Comparison of ENCODE assay signal across 10 mouse cellular contexts in genomic region chr9:40744233-40744632, GRCm38 (mm10). TPM values are rescaled to one million over a fixed set of nuclear protein-coding genes. Genes with fewer than 3 reads are reported as not detected.
DNase-seq lines count a peak whose midpoint lies in the region; ATAC-seq and TF ChIP-seq lines count a peak whose summit lies in the region.
"Had no signal": no experiment of that assay in that cellular context is flagged by ENCODE, and none has a peak within 500 bp of the region (broad histone marks: within the 10 kb centered on the region; RNA-seq: fewer than 3 reads in every experiment).

No protein-coding gene starts in this region.

- 42% methylated on average over 3 of the region's 3 CpGs for WGBS in kidney, adult 2 months
- WGBS in hindbrain, postnatal 0 days: 37% methylated on average over 3 of the region's 3 CpGs
- 11% methylated on average over 3 of the region's 3 CpGs for whole genome bisulfite sequencing in macrophage (ENCODE audit: missing documents)
- WGBS in forebrain, postnatal 0 days: 58% methylated on average over 3 of the region's 3 CpGs

- H3K4me3 ChIP-seq in kidney, adult 2 months (ENCODE audit: insufficient read depth, low read depth, low read length): no peak overlapping the region
- H3K4me3 ChIP-seq in hindbrain, postnatal 0 days (ENCODE audit: low read length): no peak overlapping the region
- H3K4me3 ChIP-seq in macrophage (ENCODE audit: inconsistent target): no peak overlapping the region
- H3K4me3 ChIP-seq in forebrain, postnatal 0 days (ENCODE audit: low read depth, low read length): no peak overlapping the region
- H3K4me3 ChIP-seq: heart, embryonic 10.5 days had no signal

- H3K27ac ChIP-seq in kidney, adult 2 months (ENCODE audit: insufficient read depth, low read depth, low read length): no peak overlapping the region
- H3K27ac ChIP-seq in hindbrain, postnatal 0 days: 0 out of 2 replicates have a peak overlapping the region, but pooled peaks have one; percentile 36
- peak overlapping the region; percentile 96 for H3K27ac ChIP-seq in macrophage
- H3K27ac ChIP-seq in forebrain, postnatal 0 days (ENCODE audit: low read depth, low read length): no peak overlapping the region; the same call in 1 of the 2 replicates
- H3K27ac ChIP-seq: heart, embryonic 10.5 days had no signal

- no peaks in the 10 kb centered on the region for H3K27me3 ChIP-seq in kidney, adult 2 months (replicated peaks; ENCODE audit: control insufficient read depth, insufficient read depth, low read length)
- no peaks in the 10 kb centered on the region for H3K27me3 ChIP-seq in hindbrain, postnatal 0 days (ENCODE audit: insufficient read depth, low read length)
- H3K27me3 ChIP-seq in forebrain, postnatal 0 days (ENCODE audit: insufficient read depth, low read length): no peaks in the 10 kb centered on the region

- TF ChIP-seq POLR2A in kidney, adult 2 months (IDR thresholded peaks at IDR 0.05; ENCODE audit: low read depth, low read length): no peak

- H3K9me3 ChIP-seq in hindbrain, postnatal 0 days (ENCODE audit: low read length): no peaks in the 10 kb centered on the region
- H3K9me3 ChIP-seq in forebrain, postnatal 0 days (ENCODE audit: low read length): no peaks in the 10 kb centered on the region
- H3K9me3 ChIP-seq: heart, embryonic 10.5 days had no signal

- no peak overlapping the region for H3K9ac ChIP-seq in hindbrain, postnatal 0 days (replicated peaks; ENCODE audit: low read length)
- no peak overlapping the region for H3K9ac ChIP-seq in forebrain, postnatal 0 days

- ATAC-seq in hindbrain, postnatal 0 days: 0 out of 2 replicates have a peak, but pooled peaks have one; percentile 43
- no peak for ATAC-seq in forebrain, postnatal 0 days

- no peak overlapping the region for H3K4me2 ChIP-seq in hindbrain, postnatal 0 days (ENCODE audit: low read depth, low read length)
- no peak overlapping the region for H3K4me2 ChIP-seq in forebrain, postnatal 0 days (ENCODE audit: low read depth)

- H3K4me1 ChIP-seq in kidney, adult 2 months (ENCODE audit: control insufficient read depth, insufficient read depth, low read length): no peaks in the 10 kb centered on the region
- H3K4me1 ChIP-seq in hindbrain, postnatal 0 days (ENCODE audit: insufficient read depth, low read length): no peaks in the 10 kb centered on the region
- peaks cover 5% of the 10 kb centered on the region; the same call in 1 of the 2 replicates for H3K4me1 ChIP-seq in forebrain, postnatal 0 days (ENCODE audit: insufficient read depth)

- no peak for TF ChIP-seq CTCF in kidney, adult 2 months (conservative IDR thresholded peaks at IDR 0.05; ENCODE audit: insufficient read depth, insufficient read length, low read depth, low read length)
- TF ChIP-seq CTCF in hindbrain, postnatal 0 days (IDR thresholded peaks at IDR 0.05; ENCODE audit: low read depth): no peak
- no peak for TF ChIP-seq CTCF in forebrain, postnatal 0 days (IDR thresholded peaks at IDR 0.05; ENCODE audit: low read depth)

- H3K36me3 ChIP-seq in kidney, adult 2 months (ENCODE audit: control insufficient read depth, insufficient read depth, low read length): no peaks in the 10 kb centered on the region
- H3K36me3 ChIP-seq in hindbrain, postnatal 0 days (ENCODE audit: insufficient read depth, low read length): no peaks in the 10 kb centered on the region
- H3K36me3 ChIP-seq in macrophage (ENCODE audit: inconsistent target): no peaks in the 10 kb centered on the region
- H3K36me3 ChIP-seq in forebrain, postnatal 0 days (ENCODE audit: insufficient read depth): no peaks in the 10 kb centered on the region
- H3K36me3 ChIP-seq: heart, embryonic 10.5 days had no signal

- peak; percentile 25 for DNase-seq in kidney, adult 2 months
- no peak for DNase-seq in kidney, adult 9 months
- DNase-seq in T-cell, adult 2 months (ENCODE audit: low spot score): peak; percentile 23
- DNase-seq in hindbrain, postnatal 0 days (ENCODE audit: low spot score): no peak
- no peak for DNase-seq in forebrain, postnatal 0 days
- DNase-seq in ovary, adult 18-20 months (ENCODE audit: low spot score): no peak
- DNase-seq in frontal cortex, postnatal 10 days (ENCODE audit: low spot score in 2 of 2): no peak

- no peaks in the 10 kb centered on the region for H3K79me2 ChIP-seq in macrophage (ENCODE audit: inconsistent target)

RNA-seq across cellular contexts. Expression of gene Hspa8, which starts 56.6 kb away (rescaled TPM):
- polyA plus RNA-seq in kidney, adult 2 months (2012; rRNA removed): 3,384 and 3,621 TPM in 2 replicates
- total RNA-seq in hindbrain, postnatal 0 days (2014; rRNA removed): 3,796 and 3,887 TPM in 2 replicates
- 2,316 and 2,371 TPM in 2 replicates for polyA plus RNA-seq in hindbrain, postnatal 0 days (2015; fragmentation: Nextera tagmentation; extraction: Ambion mirVana)
- 100 to 1,000 TPM; 183 to 800 (median 346) TPM for total RNA-seq in macrophage (2018; cell fraction: chromatin; rRNA removed)
- total RNA-seq in macrophage (2018; cell fraction: cytosol; rRNA removed): 1,000 to 10,000 TPM; 1,453 to 2,341 (median 1,907) TPM
- 1,000 to 10,000 TPM in 10 of 26 experiments, 100 to 1,000 TPM in 16; 433 to 1,679 (median 948) TPM for total RNA-seq in macrophage (2018; cell fraction: nucleus; rRNA removed)
- 1,550 to 2,580 TPM (median 2,450 TPM) in 3 replicates for polyA plus RNA-seq in macrophage (2018)
- total RNA-seq in forebrain, postnatal 0 days (2014; rRNA removed): 3,364 and 4,241 TPM in 2 replicates
- polyA plus RNA-seq in forebrain, postnatal 0 days (2015; fragmentation: Nextera tagmentation; extraction: Ambion mirVana): 2,287 and 2,372 TPM in 2 replicates

RNA-seq across cellular contexts. Expression of gene Clmp, which starts 58.5 kb away (rescaled TPM):
- polyA plus RNA-seq in kidney, adult 2 months (2012; rRNA removed): 4.5 and 5.1 TPM in 2 replicates
- total RNA-seq in hindbrain, postnatal 0 days (2014; rRNA removed): 66.0 and 79.5 TPM in 2 replicates
- polyA plus RNA-seq in hindbrain, postnatal 0 days (2015; fragmentation: Nextera tagmentation; extraction: Ambion mirVana): 42.3 and 43.3 TPM in 2 replicates
- 1 to 10 TPM in 5 of 26 experiments, under 1 TPM in 14, not detected in 7; 0.13 to 4.9 (median 0.58) TPM for total RNA-seq in macrophage (2018; cell fraction: chromatin; rRNA removed)
- under 1 TPM; 0.14 to 0.91 (median 0.32) TPM for total RNA-seq in macrophage (2018; cell fraction: cytosol; rRNA removed)
- total RNA-seq in macrophage (2018; cell fraction: nucleus; rRNA removed): 1 to 10 TPM in 6 of 26 experiments, under 1 TPM in 20; 0.13 to 5.6 (median 0.66) TPM
- polyA plus RNA-seq in macrophage (2018): 0.20 to 0.57 TPM (median 0.23 TPM) in 3 replicates
- total RNA-seq in forebrain, postnatal 0 days (2014; rRNA removed): 68.5 and 75.4 TPM in 2 replicates
- 49.4 and 53.5 TPM in 2 replicates for polyA plus RNA-seq in forebrain, postnatal 0 days (2015; fragmentation: Nextera tagmentation; extraction: Ambion mirVana)
- total RNA-seq: MEL had no signal

Comparison
In these comparisons a context has a peak if more than half of its experiments do, and no peak if none do; other contexts are left out.
1. DNase-seq: peak in kidney, adult 2 months (single experiment) and T-cell, adult 2 months (single experiment); none in kidney, adult 9 months (single experiment), hindbrain, postnatal 0 days (single experiment), forebrain, postnatal 0 days (single experiment), ovary, adult 18-20 months (single experiment) and frontal cortex, postnatal 10 days (0 of 2).
2. H3K27ac ChIP-seq: peak in hindbrain, postnatal 0 days (single experiment) and macrophage (single experiment); none in kidney, adult 2 months (single experiment) and forebrain, postnatal 0 days (single experiment).